Mouse (Mus musculus) brain, embryonic 14.5 days (tissue): ENCODE data around the gene Cdkn2aip.

ENCODE experiments used
- CTCF ChIP-seq: fragments of 200-500 bp; IDR thresholded peaks from 2 replicates; pipeline ENCODE4 v1.5.1; 2012; ENCODE audit warnings: inconsistent platforms, mild to moderate bottlenecking, moderate library complexity, borderline replicate concordance; ENCODE audit not compliant: insufficient read depth, insufficient read length; ENCODE audit errors: extremely low read depth
- POLR2A ChIP-seq: fragments of 200-500 bp; IDR thresholded peaks from 2 replicates; pipeline ENCODE4 v1.6.1; 2012; ENCODE audit warnings: mild to moderate bottlenecking, inconsistent platforms, borderline replicate concordance; ENCODE audit not compliant: poor library complexity, insufficient read depth, insufficient read length, severe bottlenecking; ENCODE audit errors: extremely low read depth

DNA sequence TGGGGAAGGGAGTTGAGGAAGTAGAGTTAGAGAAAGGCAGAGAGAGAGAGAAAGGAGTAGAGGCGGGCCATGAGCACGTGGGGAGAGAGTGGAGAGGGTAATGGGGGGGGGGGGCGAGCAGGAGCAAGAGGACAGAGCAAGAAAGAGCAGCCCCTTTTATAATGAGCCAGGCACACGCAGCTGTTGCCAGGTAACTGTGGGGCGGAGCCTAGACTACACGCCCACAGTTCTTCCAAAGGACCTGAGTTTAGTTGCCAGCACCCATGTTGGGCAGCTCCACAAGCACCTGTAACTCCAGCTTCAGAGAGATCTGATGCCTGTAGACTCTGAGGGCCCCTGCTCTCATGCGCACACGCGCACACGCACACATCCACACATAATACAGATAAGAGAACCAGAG, 21.9 kb downstream of the Cdkn2aip start:
- no peak for TF ChIP-seq POLR2A
- TF ChIP-seq CTCF, result no peak
